Mouse (Mus musculus): ENCODE measurements around the gene Cab39l. TPM values are rescaled to one million over a fixed set of nuclear protein-coding genes. Genes with fewer than 3 reads are reported as not detected.

Gene Cab39l
- polyA plus RNA-seq, 1 experiment from 2014 or later, result 47.4 TPM

- H3K4me1 ChIP-seq (replicated peaks; ENCODE audit: control insufficient read depth, insufficient read depth, low read length), result peaks cover 3% of the 10 kb centered on the region; the same call in 1 of the 2 replicates
- no peak overlapping the region for H3K27ac ChIP-seq (ENCODE audit: low read depth, low read length)
- no peaks in the 10 kb centered on the region; the same call in 1 of the 2 replicates for H3K36me3 ChIP-seq (ENCODE audit: control insufficient read depth, insufficient read depth, low read length)
- H3K27me3 ChIP-seq (replicated peaks; ENCODE audit: control insufficient read depth, insufficient read depth, low read length), result no peaks in the 10 kb centered on the region
- DNase-seq (ENCODE audit: low spot score) (peak; percentile 22), ATAC-seq (replicated peaks; ENCODE audit: low FRiP score) (no peak)
- H3K9ac ChIP-seq (ENCODE audit: low read depth, low read length), result no peak overlapping the region
- H3K9me3 ChIP-seq (ENCODE audit: control insufficient read depth, low read length), result no peaks in the 10 kb centered on the region
- no peak overlapping the region for H3K4me3 ChIP-seq (ENCODE audit: low read depth, low read length)
- 85% methylated on average over 7 of the region's 7 CpGs for WGBS
- H3K4me2 ChIP-seq, result no peak overlapping the region
Observed at GRCm38 (mm10) chr14:59546162-59546880, 105.5 kb downstream of the Cab39l start.

GRCm38 (mm10) chr14:59547530-59547929 is 106.8 kb downstream of the Cab39l start:
- H3K4me3 ChIP-seq (ENCODE audit: low read depth, low read length), result no peak overlapping the region
- no peak overlapping the region for H3K4me2 ChIP-seq
- H3K27ac ChIP-seq (ENCODE audit: low read depth, low read length), result no peak overlapping the region
- no peaks in the 10 kb centered on the region for H3K27me3 ChIP-seq (replicated peaks; ENCODE audit: control insufficient read depth, insufficient read depth, low read length)
- no peaks in the 10 kb centered on the region; the same call in 1 of the 2 replicates for H3K36me3 ChIP-seq (ENCODE audit: control insufficient read depth, insufficient read depth, low read length)
- H3K9me3 ChIP-seq (ENCODE audit: control insufficient read depth, low read length), result no peaks in the 10 kb centered on the region
- WGBS, result 69% methylated on average over 5 of the region's 5 CpGs
- DNase-seq (ENCODE audit: low spot score) (no peak), ATAC-seq (replicated peaks; ENCODE audit: low FRiP score) (no peak)
- H3K9ac ChIP-seq (ENCODE audit: low read depth, low read length), result no peak overlapping the region
- peaks cover 3% of the 10 kb centered on the region; the same call in 1 of the 2 replicates for H3K4me1 ChIP-seq (replicated peaks; ENCODE audit: control insufficient read depth, insufficient read depth, low read length)

GRCm38 (mm10) chr14:59548532-59548931 is 107.8 kb downstream of the Cab39l start:
- no peak for DNase-seq (ENCODE audit: low spot score)
- 85% methylated on average over 2 of the region's 2 CpGs for WGBS
- no peak overlapping the region for H3K9ac ChIP-seq (ENCODE audit: low read depth, low read length)

GRCm38 (mm10) chr14:59549106-59549505 is 108.3 kb downstream of the Cab39l start:
- DNase-seq (ENCODE audit: low spot score) (no peak), ATAC-seq (replicated peaks; ENCODE audit: low FRiP score) (no peak)
- WGBS, result 80% methylated on average over 6 of the region's 6 CpGs
- no peaks in the 10 kb centered on the region for H3K27me3 ChIP-seq (replicated peaks; ENCODE audit: control insufficient read depth, insufficient read depth, low read length)
- H3K27ac ChIP-seq (ENCODE audit: low read depth, low read length), result no peak overlapping the region
- H3K9ac ChIP-seq (ENCODE audit: low read depth, low read length), result no peak overlapping the region
- no peaks in the 10 kb centered on the region; the same call in 1 of the 2 replicates for H3K36me3 ChIP-seq (ENCODE audit: control insufficient read depth, insufficient read depth, low read length)
- no peaks in the 10 kb centered on the region for H3K9me3 ChIP-seq (ENCODE audit: control insufficient read depth, low read length)
- no peak overlapping the region for H3K4me2 ChIP-seq
- H3K4me1 ChIP-seq (replicated peaks; ENCODE audit: control insufficient read depth, insufficient read depth, low read length), result peaks cover 3% of the 10 kb centered on the region; the same call in 1 of the 2 replicates
- H3K4me3 ChIP-seq (ENCODE audit: low read depth, low read length), result no peak overlapping the region

More at GRCm38 (mm10) chr14:59548532-59548931, 107.8 kb downstream of the Cab39l start:
- no peak overlapping the region for H3K4me3 ChIP-seq (ENCODE audit: low read depth, low read length)
- no peak for ATAC-seq (replicated peaks; ENCODE audit: low FRiP score)
- H3K27me3 ChIP-seq (replicated peaks; ENCODE audit: control insufficient read depth, insufficient read depth, low read length), result no peaks in the 10 kb centered on the region
- H3K9me3 ChIP-seq (ENCODE audit: control insufficient read depth, low read length), result no peaks in the 10 kb centered on the region
- H3K27ac ChIP-seq (ENCODE audit: low read depth, low read length), result no peak overlapping the region
- peaks cover 3% of the 10 kb centered on the region; the same call in 1 of the 2 replicates for H3K4me1 ChIP-seq (replicated peaks; ENCODE audit: control insufficient read depth, insufficient read depth, low read length)
- no peak overlapping the region for H3K4me2 ChIP-seq
- H3K36me3 ChIP-seq (ENCODE audit: control insufficient read depth, insufficient read depth, low read length), result no peaks in the 10 kb centered on the region; the same call in 1 of the 2 replicates

- 84% methylated on average over 2 of the region's 2 CpGs for WGBS
- Histone ChIP-seq H3K36me3 (ENCODE audit: control insufficient read depth, insufficient read depth, low read length) (no peaks in the 10 kb centered on the region; the same call in 1 of the 2 replicates), H3K9me3 (ENCODE audit: control insufficient read depth, low read length) (no peaks in the 10 kb centered on the region), H3K4me3 (ENCODE audit: low read depth, low read length) (no peak overlapping the region), H3K4me1 (replicated peaks; ENCODE audit: control insufficient read depth, insufficient read depth, low read length) (peaks cover 3% of the 10 kb centered on the region; the same call in 1 of the 2 replicates), H3K4me2 (no peak overlapping the region), H3K27me3 (replicated peaks; ENCODE audit: control insufficient read depth, insufficient read depth, low read length) (no peaks in the 10 kb centered on the region), H3K27ac (ENCODE audit: low read depth, low read length) (no peak overlapping the region), H3K9ac (ENCODE audit: low read depth, low read length) (no peak overlapping the region)
- ATAC-seq (replicated peaks; ENCODE audit: low FRiP score), result no peak
- no peak for DNase-seq (ENCODE audit: low spot score)
Observed at GRCm38 (mm10) chr14:59550841-59551240, 110.1 kb downstream of the Cab39l start.

- DNase-seq (ENCODE audit: low spot score) (no peak), ATAC-seq (replicated peaks; ENCODE audit: low FRiP score) (no peak)
- no peaks in the 10 kb centered on the region for H3K27me3 ChIP-seq (replicated peaks; ENCODE audit: control insufficient read depth, insufficient read depth, low read length)
- 59% methylated on average over 8 of the region's 8 CpGs for WGBS
- 0 out of 2 replicates have a peak overlapping the region, but pooled peaks have one; percentile 17 for H3K4me2 ChIP-seq
- peak overlapping the region; percentile 25; the same call in 1 of the 2 replicates for H3K27ac ChIP-seq (ENCODE audit: low read depth, low read length)
- H3K9me3 ChIP-seq (ENCODE audit: control insufficient read depth, low read length), result no peaks in the 10 kb centered on the region
- H3K9ac ChIP-seq (ENCODE audit: low read depth, low read length), result no peak overlapping the region
- H3K36me3 ChIP-seq (ENCODE audit: control insufficient read depth, insufficient read depth, low read length), result no peaks in the 10 kb centered on the region; the same call in 1 of the 2 replicates
- peaks cover 3% of the 10 kb centered on the region; the same call in 1 of the 2 replicates for H3K4me1 ChIP-seq (replicated peaks; ENCODE audit: control insufficient read depth, insufficient read depth, low read length)
- no peak overlapping the region for H3K4me3 ChIP-seq (ENCODE audit: low read depth, low read length)
Observed at GRCm38 (mm10) chr14:59551956-59552355, 111.2 kb downstream of the Cab39l start.

GRCm38 (mm10) chr14:59554025-59554424 is 113.3 kb downstream of the Cab39l start:
- H3K9ac ChIP-seq (ENCODE audit: low read depth, low read length), result no peak overlapping the region
- no peaks in the 10 kb centered on the region for H3K27me3 ChIP-seq (replicated peaks; ENCODE audit: control insufficient read depth, insufficient read depth, low read length)
- 81% methylated on average over 5 of the region's 5 CpGs for WGBS
- no peaks in the 10 kb centered on the region for H3K36me3 ChIP-seq (ENCODE audit: control insufficient read depth, insufficient read depth, low read length)
- no peak overlapping the region for H3K4me3 ChIP-seq (ENCODE audit: low read depth, low read length)
- no peak overlapping the region for H3K27ac ChIP-seq (ENCODE audit: low read depth, low read length)
- H3K4me1 ChIP-seq (replicated peaks; ENCODE audit: control insufficient read depth, insufficient read depth, low read length), result peaks cover 3% of the 10 kb centered on the region; the same call in 1 of the 2 replicates
- DNase-seq (ENCODE audit: low spot score) (no peak), ATAC-seq (replicated peaks; ENCODE audit: low FRiP score) (no peak)
- H3K9me3 ChIP-seq (ENCODE audit: control insufficient read depth, low read length), result no peaks in the 10 kb centered on the region
- no peak overlapping the region for H3K4me2 ChIP-seq

- Histone ChIP-seq H3K4me3 (ENCODE audit: low read depth, low read length) (no peak overlapping the region), H3K4me1 (replicated peaks; ENCODE audit: control insufficient read depth, insufficient read depth, low read length) (peaks cover 3% of the 10 kb centered on the region; the same call in 1 of the 2 replicates), H3K27ac (ENCODE audit: low read depth, low read length) (no peak overlapping the region; the same call in 1 of the 2 replicates), H3K36me3 (ENCODE audit: control insufficient read depth, insufficient read depth, low read length) (no peaks in the 10 kb centered on the region), H3K4me2 (no peak overlapping the region), H3K9me3 (ENCODE audit: control insufficient read depth, low read length) (no peaks in the 10 kb centered on the region), H3K9ac (ENCODE audit: low read depth, low read length) (no peak overlapping the region), H3K27me3 (replicated peaks; ENCODE audit: control insufficient read depth, insufficient read depth, low read length) (no peaks in the 10 kb centered on the region)
- ATAC-seq (replicated peaks; ENCODE audit: low FRiP score), result no peak
- DNase-seq (ENCODE audit: low spot score), result no peak
- WGBS, result 44% methylated on average over 8 of the region's 8 CpGs
Observed at GRCm38 (mm10) chr14:59555018-59555417, 114.2 kb downstream of the Cab39l start.

Data from liver, embryonic 11.5 days (tissue).